In the genomic region with DNA sequence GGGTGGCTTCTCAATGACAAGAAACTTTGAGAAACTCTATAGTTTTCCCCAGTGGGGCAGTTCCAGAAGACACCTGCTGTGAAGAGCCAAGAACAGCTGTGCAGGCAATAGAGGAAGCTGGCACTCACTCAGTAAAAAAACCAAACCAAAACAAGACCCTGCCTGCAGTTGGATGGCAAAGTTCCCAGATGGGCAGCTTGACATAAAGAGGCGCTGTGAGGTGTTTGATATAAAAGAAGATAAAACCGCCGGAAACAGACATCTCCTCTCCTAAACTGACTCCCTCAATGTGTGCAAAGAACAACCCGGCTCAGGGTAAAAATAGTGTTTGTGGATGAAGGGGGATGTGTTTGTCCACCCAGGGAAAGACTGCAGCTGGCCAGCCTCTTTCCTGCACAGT, we compare ENCODE assay signal across 18 mouse cellular contexts. TPM values are rescaled to one million over a fixed set of nuclear protein-coding genes. Genes with fewer than 3 reads are reported as not detected.
A peak's percentile ranks its signal among the peaks of the same experiment; 100 is the strongest.
DNase-seq lines count a peak whose midpoint lies in the region; ATAC-seq and TF ChIP-seq lines count a peak whose summit lies in the region.
"Had no signal": no experiment of that assay in that cellular context is flagged by ENCODE, and none has a peak within 500 bp of the region (broad histone marks: within the 10 kb centered on the region; RNA-seq: fewer than 3 reads in every experiment).

No protein-coding gene starts in this region.

- ATAC-seq in hindbrain, postnatal 0 days: peak; percentile 49; the same call in 1 of the 2 replicates
- ATAC-seq in hindbrain, embryonic 13.5 days (ENCODE audit: low FRiP score): no peak
- peak; percentile 39 for ATAC-seq in CD4-positive, CD25-positive, alpha-beta regulatory T cell, adult 4 months
- peak; percentile 70 for ATAC-seq in megakaryocyte progenitor cell, adult 5-6 weeks (replicated peaks; ENCODE audit: poor library complexity)
- ATAC-seq in forebrain, embryonic 15.5 days (replicated peaks): no peak

- no peaks in the 10 kb centered on the region for H3K4me1 ChIP-seq in hindbrain, postnatal 0 days (ENCODE audit: insufficient read depth, low read length)
- H3K4me1 ChIP-seq in hindbrain, embryonic 13.5 days (replicated peaks): no peaks in the 10 kb centered on the region
- peaks cover 5% of the 10 kb centered on the region; the same call in 1 of the 2 replicates for H3K4me1 ChIP-seq in forebrain, embryonic 15.5 days
- H3K4me1 ChIP-seq: forebrain, embryonic 12.5 days; limb, embryonic 12.5 days; neural tube, embryonic 13.5 days had no signal

- no peaks in the 10 kb centered on the region for H3K36me3 ChIP-seq in hindbrain, postnatal 0 days (ENCODE audit: insufficient read depth, low read length)
- H3K36me3 ChIP-seq in hindbrain, embryonic 13.5 days: no peaks in the 10 kb centered on the region
- H3K36me3 ChIP-seq in forebrain, embryonic 15.5 days: no peaks in the 10 kb centered on the region
- H3K36me3 ChIP-seq: forebrain, embryonic 12.5 days; limb, embryonic 12.5 days; neural tube, embryonic 13.5 days had no signal

- DNase-seq in hindbrain, postnatal 0 days (ENCODE audit: low spot score): peak; percentile 47
- DNase-seq in thymus, postnatal 0 days (ENCODE audit: low spot score): peak; percentile 83
- no peak for DNase-seq in kidney, postnatal 25 days
- DNase-seq: adrenal gland, postnatal 36 days; cerebellum, adult 11-12 months; heart, adult 18-20 months; heart, postnatal 36 days; kidney, adult 11 months; lung, adult 2 months had no signal

- no peak overlapping the region for H3K4me3 ChIP-seq in hindbrain, postnatal 0 days (ENCODE audit: low read length)
- H3K4me3 ChIP-seq in hindbrain, embryonic 13.5 days: no peak overlapping the region
- no peak overlapping the region for H3K4me3 ChIP-seq in forebrain, embryonic 15.5 days
- H3K4me3 ChIP-seq: forebrain, embryonic 12.5 days; limb, embryonic 12.5 days; neural tube, embryonic 13.5 days had no signal

- no peak overlapping the region for H3K4me2 ChIP-seq in hindbrain, postnatal 0 days (ENCODE audit: low read depth, low read length)
- H3K4me2 ChIP-seq in hindbrain, embryonic 13.5 days: no peak overlapping the region
- no peak overlapping the region for H3K4me2 ChIP-seq in forebrain, embryonic 15.5 days (replicated peaks)
- H3K4me2 ChIP-seq: forebrain, embryonic 12.5 days; limb, embryonic 12.5 days; neural tube, embryonic 13.5 days had no signal

- no peak for TF ChIP-seq CTCF in hindbrain, postnatal 0 days (IDR thresholded peaks at IDR 0.05; ENCODE audit: low read depth)

- no peak overlapping the region for H3K9ac ChIP-seq in hindbrain, postnatal 0 days (replicated peaks; ENCODE audit: low read length)
- H3K9ac ChIP-seq in hindbrain, embryonic 13.5 days: no peak overlapping the region
- H3K9ac ChIP-seq in forebrain, embryonic 15.5 days (replicated peaks): no peak overlapping the region
- H3K9ac ChIP-seq: forebrain, embryonic 12.5 days; limb, embryonic 12.5 days; neural tube, embryonic 13.5 days had no signal

- 26% methylated on average over 4 of the region's 4 CpGs for WGBS in hindbrain, postnatal 0 days
- 85% methylated on average over 4 of the region's 4 CpGs for WGBS in hindbrain, embryonic 13.5 days
- WGBS in forebrain, embryonic 15.5 days: 46% methylated on average over 4 of the region's 4 CpGs

- H3K9me3 ChIP-seq in hindbrain, postnatal 0 days (ENCODE audit: low read length): no peaks in the 10 kb centered on the region
- no peaks in the 10 kb centered on the region for H3K9me3 ChIP-seq in hindbrain, embryonic 13.5 days
- H3K9me3 ChIP-seq in forebrain, embryonic 15.5 days: no peaks in the 10 kb centered on the region
- H3K9me3 ChIP-seq: forebrain, embryonic 12.5 days; limb, embryonic 12.5 days; neural tube, embryonic 13.5 days had no signal

- H3K27ac ChIP-seq in hindbrain, postnatal 0 days: no peak overlapping the region
- no peak overlapping the region for H3K27ac ChIP-seq in hindbrain, embryonic 13.5 days
- H3K27ac ChIP-seq in forebrain, embryonic 15.5 days (replicated peaks): no peak overlapping the region
- H3K27ac ChIP-seq: forebrain, embryonic 12.5 days; limb, embryonic 12.5 days; neural tube, embryonic 13.5 days had no signal

- no peaks in the 10 kb centered on the region for H3K27me3 ChIP-seq in hindbrain, postnatal 0 days (ENCODE audit: insufficient read depth, low read length)
- H3K27me3 ChIP-seq in hindbrain, embryonic 13.5 days: 0 out of 2 replicates have a peak, but pooled peaks cover 8% of the 10 kb centered on the region
- H3K27me3 ChIP-seq in forebrain, embryonic 15.5 days: no peaks in the 10 kb centered on the region
- H3K27me3 ChIP-seq: neural tube, embryonic 13.5 days had no signal

RNA-seq across cellular contexts. Expression of a gene that starts 6.8 kb away (rescaled TPM):
- not detected in 2 replicates for total RNA-seq in hindbrain, postnatal 0 days (2014; rRNA removed)
- polyA plus RNA-seq in hindbrain, postnatal 0 days (2015; fragmentation: Nextera tagmentation; extraction: Ambion mirVana): 0.08 and 0.11 TPM in 2 replicates
- 0.35 TPM in 1 of 2 replicates, not detected in the other for polyA plus RNA-seq in hindbrain, embryonic 13.5 days (2015; fragmentation: Nextera tagmentation; extraction: Ambion mirVana)
- polyA plus RNA-seq in CD4-positive, CD25-positive, alpha-beta regulatory T cell, adult 4 months (2017; shearing (Covaris generic)): under 1 TPM; 0.54 to 0.66 TPM
- 5.7 and 18.3 TPM in 2 replicates for total RNA-seq in megakaryocyte progenitor cell, adult 5-6 weeks (2015)
- total RNA-seq in megakaryocyte progenitor cell, adult 5-6 weeks (2017): 10.0 and 29.0 TPM in 2 replicates
- polyA plus RNA-seq in thymus, postnatal 0 days (2015; fragmentation: Nextera tagmentation; extraction: Ambion mirVana): 140 and 151 TPM in 2 replicates
- polyA plus RNA-seq in forebrain, embryonic 15.5 days (2015; fragmentation: Nextera tagmentation; extraction: Ambion mirVana): not detected in 2 replicates
- total RNA-seq: adrenal gland, postnatal 36 days; heart, adult 18-20 months; heart, postnatal 36 days; layer of hippocampus, adult 18-20 months had no signal
- polyA plus RNA-seq: forebrain, embryonic 12.5 days; limb, embryonic 12.5 days had no signal

RNA-seq across cellular contexts. Expression of a gene that starts 27.9 kb away (rescaled TPM):
- total RNA-seq in hindbrain, postnatal 0 days (2014; rRNA removed): 0.05 and 0.40 TPM in 2 replicates
- 1.1 and 1.4 TPM in 2 replicates for polyA plus RNA-seq in hindbrain, postnatal 0 days (2015; fragmentation: Nextera tagmentation; extraction: Ambion mirVana)
- polyA plus RNA-seq in hindbrain, embryonic 13.5 days (2015; fragmentation: Nextera tagmentation; extraction: Ambion mirVana): 0.65 and 0.77 TPM in 2 replicates
- polyA plus RNA-seq in CD4-positive, CD25-positive, alpha-beta regulatory T cell, adult 4 months (2017; shearing (Covaris generic)): 1 to 10 TPM in 1 of 2 experiments, not detected in 1; 3.3 TPM
- total RNA-seq in megakaryocyte progenitor cell, adult 5-6 weeks (2015): 0.84 TPM in 1 of 2 replicates, not detected in the other
- total RNA-seq in megakaryocyte progenitor cell, adult 5-6 weeks (2017): 0.25 TPM in 1 of 2 replicates, not detected in the other
- polyA plus RNA-seq in thymus, postnatal 0 days (2015; fragmentation: Nextera tagmentation; extraction: Ambion mirVana): 4.7 and 5.5 TPM in 2 replicates
- 0.80 and 0.88 TPM in 2 replicates for polyA plus RNA-seq in forebrain, embryonic 15.5 days (2015; fragmentation: Nextera tagmentation; extraction: Ambion mirVana)

RNA-seq across cellular contexts. Expression of a gene that starts 54.7 kb away (rescaled TPM):
- total RNA-seq in hindbrain, postnatal 0 days (2014; rRNA removed): not detected in 2 replicates
- not detected in 2 replicates for polyA plus RNA-seq in hindbrain, postnatal 0 days (2015; fragmentation: Nextera tagmentation; extraction: Ambion mirVana)
- polyA plus RNA-seq in hindbrain, embryonic 13.5 days (2015; fragmentation: Nextera tagmentation; extraction: Ambion mirVana): not detected in 2 replicates
- polyA plus RNA-seq in CD4-positive, CD25-positive, alpha-beta regulatory T cell, adult 4 months (2017; shearing (Covaris generic)): not detected
- not detected in 2 replicates for total RNA-seq in megakaryocyte progenitor cell, adult 5-6 weeks (2015)
- total RNA-seq in megakaryocyte progenitor cell, adult 5-6 weeks (2017): not detected in 2 replicates
- polyA plus RNA-seq in thymus, postnatal 0 days (2015; fragmentation: Nextera tagmentation; extraction: Ambion mirVana): 0.09 and 0.12 TPM in 2 replicates
- not detected in 2 replicates for polyA plus RNA-seq in forebrain, embryonic 15.5 days (2015; fragmentation: Nextera tagmentation; extraction: Ambion mirVana)
- total RNA-seq: adrenal gland, postnatal 36 days; heart, adult 18-20 months; heart, postnatal 36 days had no signal
- polyA plus RNA-seq: forebrain, embryonic 12.5 days; limb, embryonic 12.5 days; lung, adult 2 months; neural tube, embryonic 13.5 days; testis, adult 2 months had no signal

Comparison
In these comparisons a context has a peak if more than half of its experiments do, and no peak if none do; other contexts are left out.
1. ATAC-seq: peak in hindbrain, postnatal 0 days (single experiment), CD4-positive, CD25-positive, alpha-beta regulatory T cell, adult 4 months (single experiment) and megakaryocyte progenitor cell, adult 5-6 weeks (single experiment); none in hindbrain, embryonic 13.5 days (single experiment) and forebrain, embryonic 15.5 days (single experiment).
2. DNase-seq: peak in hindbrain, postnatal 0 days (single experiment) and thymus, postnatal 0 days (single experiment); none in kidney, postnatal 25 days (0 of 2).
3. RNA of a gene that starts 6.8 kb away (polyA plus RNA-seq): 140 to 151 TPM in thymus, postnatal 0 days; 0.54 to 0.66 TPM in CD4-positive, CD25-positive, alpha-beta regulatory T cell, adult 4 months, 0.08 to 0.11 TPM in hindbrain, postnatal 0 days, 0.35 TPM in hindbrain, embryonic 13.5 days and not detected in forebrain, embryonic 15.5 days; every median in the first group is over 10 times any median in the second.